Mouse (Mus musculus) liver, embryonic 14.5 days (tissue): ENCODE measurements at regions not wholly inside any gene's neighbourhood (a gene's known extent, or its start where the extent isn't known, plus 50 kb on each side); places are given as distances from the start of the nearest gene placed in this dataset.
"Not testable (repeated sequence)": the region's sequence is repeated elsewhere in the genome, so short reads cannot be mapped to it uniquely, and the experiment has no call there.

ENCODE experiments used
- ATAC-seq: fragments of 200-750 bp; cut with Nextera tagmentation; 2 replicates; pipeline ENCODE4 v1.8.0; 2017; ENCODE audit warnings: moderate number of reproducible peaks, mild to moderate bottlenecking, moderate library complexity; ENCODE audit not compliant: insufficient read depth
- DNase-seq, 3 experiments: peaks; one replicate each; pipeline ENCODE4 v3.0.0-alpha.2; 2012 to 2013; ENCODE audit warnings: low read depth in 3 of 3, low spot score in 3 of 3
- H3K27ac ChIP-seq: fragments of 300-500 bp; sonication (generic); 2 replicates; pipeline ENCODE4 v1.5.1; 2014; ENCODE audit warnings: moderate library complexity, mild to moderate bottlenecking, control low read depth, inconsistent platforms
- H3K27me3 ChIP-seq: fragments of 300-500 bp; sonication (generic); 2 replicates; pipeline ENCODE4 v1.6.1; 2014; ENCODE audit warnings: mild to moderate bottlenecking, low read length, moderate library complexity; ENCODE audit not compliant: control insufficient read depth, insufficient read depth
- H3K36me3 ChIP-seq: fragments of 300-500 bp; sonication (generic); replicated peaks from 2 replicates; pipeline ENCODE4 v1.6.1; 2014; ENCODE audit warnings: low read depth; ENCODE audit not compliant: control insufficient read depth, insufficient read depth
- H3K4me1 ChIP-seq, 2 experiments: fragments of 200-500 bp in 1 of 2; fragments of 300-500 bp in 1 of 2; sonication (generic) in 1 of 2; replicated peaks; 2 replicates each; pipeline ENCODE4 v1.6.1; 2012 to 2014; ENCODE audit warnings: antibody characterized with exemption in 1 of 2, inconsistent platforms in 1 of 2, low read length in 1 of 2; ENCODE audit not compliant: control insufficient read depth in 2 of 2, insufficient read depth in 2 of 2
- H3K4me2 ChIP-seq: fragments of 300-500 bp; sonication (generic); 2 replicates; pipeline ENCODE4 v1.6.1; 2014; ENCODE audit warnings: low read depth, mild to moderate bottlenecking, control low read depth, moderate library complexity
- H3K4me3 ChIP-seq, 2 experiments: fragments of 200-500 bp in 1 of 2; fragments of 300-500 bp in 1 of 2; sonication (generic) in 1 of 2; 2 replicates each; pipeline ENCODE4 v1.5.1; 2012 to 2014; ENCODE audit warnings: low read depth in 2 of 2, low read length in 2 of 2, mild to moderate bottlenecking in 2 of 2, control low read depth in 1 of 2, inconsistent platforms in 1 of 2, moderate library complexity in 1 of 2; ENCODE audit not compliant: insufficient read depth in 1 of 2
- H3K9ac ChIP-seq: fragments of 300-500 bp; sonication (generic); replicated peaks from 2 replicates; pipeline ENCODE4 v1.6.1; 2014; ENCODE audit warnings: mild to moderate bottlenecking, control low read depth, moderate library complexity
- H3K9me3 ChIP-seq: fragments of 300-500 bp; sonication (generic); 2 replicates; pipeline ENCODE4 v1.6.1; 2016; ENCODE audit warnings: low read length, mixed read lengths; ENCODE audit not compliant: control insufficient read depth
- CTCF ChIP-seq: IDR thresholded peaks from 2 replicates; pipeline ENCODE4 v1.5.1; 2016; ENCODE audit warnings: antibody characterized with exemption, low read depth, control low read depth
- EP300 ChIP-seq: IDR thresholded peaks from 2 replicates; pipeline ENCODE4 v1.6.1; 2016; ENCODE audit warnings: antibody characterized with exemption, low read depth
- WGBS: fragments of 180-500 bp; shearing (Covaris S2); extraction: QIAGEN DNeasy Blood & Tissue Kit; methylation state at CpG from one replicate; pipeline ENCODE4 v1.1.7; 2014; ENCODE audit not compliant: insufficient replicate concordance; 5-methylcytosine and 5-hydroxymethylcytosine counted together

DNA sequence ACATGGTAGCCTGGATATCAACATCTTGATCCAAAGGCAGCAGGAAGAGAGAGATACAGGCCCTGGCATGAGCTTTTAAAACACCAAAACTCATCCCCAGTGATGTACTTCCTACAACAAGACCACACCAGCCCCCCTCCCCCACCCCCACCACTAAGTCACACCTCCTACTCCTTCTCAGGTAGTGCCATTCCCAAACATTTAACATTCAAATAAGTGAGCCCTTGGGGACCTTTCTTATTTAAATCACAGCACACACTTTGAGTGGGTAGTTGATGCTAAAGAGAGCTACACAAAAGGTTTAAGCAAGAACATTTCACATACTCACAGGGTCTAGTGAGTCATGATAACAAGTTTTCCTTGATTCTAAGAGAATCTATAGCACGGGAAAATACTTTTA is 886.4 kb downstream of the Pla2g4a start:
- ATAC-seq: no peak
- Histone ChIP-seq H3K9ac (no peak overlapping the region), H3K9me3 (no peaks in the 10 kb centered on the region), H3K4me2 (no peak overlapping the region), H3K36me3 (no peaks in the 10 kb centered on the region), H3K4me3 (no peak overlapping the region), H3K4me1 (no peaks in the 10 kb centered on the region), H3K27me3 (no peaks in the 10 kb centered on the region), H3K27ac (no peak overlapping the region)
- TF ChIP-seq CTCF (no peak), EP300 (no peak)
- 29% methylated on average over 1 of the region's 1 CpGs for WGBS
- no peak for DNase-seq

DNA sequence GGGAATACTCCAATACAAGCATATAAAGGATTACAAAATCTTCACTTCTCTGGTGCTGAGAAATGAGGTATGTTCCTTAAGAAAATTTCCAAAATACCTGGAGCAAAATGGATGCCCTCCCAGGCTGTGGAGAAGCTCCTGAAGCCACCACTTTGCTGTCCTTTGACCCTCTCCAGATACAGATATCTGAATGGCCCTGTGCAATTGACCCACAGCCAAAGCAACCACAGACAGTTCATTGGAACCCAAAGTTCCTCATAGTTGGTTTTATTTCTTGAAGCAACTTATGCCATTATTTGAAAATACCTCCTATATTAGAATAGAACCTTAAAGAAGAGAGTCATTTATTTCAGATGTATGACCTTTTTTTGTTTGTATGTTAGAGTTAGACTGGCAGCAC is 891.5 kb downstream of the Pla2g4a start:
- no peak for ATAC-seq

GRCm38 (mm10) chr1:149063011-149063410 is 898.1 kb downstream of the Pla2g4a start:
- H3K9me3 ChIP-seq, H3K36me3 ChIP-seq, H3K27me3 ChIP-seq, DNase-seq, H3K27ac ChIP-seq, H3K9ac ChIP-seq, H3K4me1 ChIP-seq, ATAC-seq, H3K4me3 ChIP-seq, H3K4me2 ChIP-seq: not testable (repeated sequence)
- WGBS: 46% methylated on average over 3 of the region's 3 CpGs

More for the DNA sequence above, 891.5 kb downstream of the Pla2g4a start:
- no peak for DNase-seq
- Histone ChIP-seq H3K27ac (no peak overlapping the region), H3K36me3 (no peaks in the 10 kb centered on the region), H3K4me1 (no peaks in the 10 kb centered on the region), H3K9me3 (no peaks in the 10 kb centered on the region), H3K9ac (no peak overlapping the region), H3K27me3 (no peaks in the 10 kb centered on the region), H3K4me2 (no peak overlapping the region), H3K4me3 (no peak overlapping the region)
- TF ChIP-seq CTCF: no peak
- TF ChIP-seq EP300: no peak

- no peak for ATAC-seq
- Histone ChIP-seq H3K4me2 (no peak overlapping the region), H3K9me3 (no peaks in the 10 kb centered on the region), H3K27me3 (no peaks in the 10 kb centered on the region), H3K27ac (no peak overlapping the region), H3K4me3 (no peak overlapping the region), H3K4me1 (no peaks in the 10 kb centered on the region), H3K36me3 (no peaks in the 10 kb centered on the region), H3K9ac (no peak overlapping the region)
- 26% methylated on average over 3 of the region's 3 CpGs for WGBS
- TF ChIP-seq CTCF (no peak), EP300 (no peak)
- no peak for DNase-seq
Observed at GRCm38 (mm10) chr1:149038188-149038967, 922.7 kb downstream of the Pla2g4a start.

GRCm38 (mm10) chr1:149028316-149028715 is 932.8 kb downstream of the Pla2g4a start:
- TF ChIP-seq CTCF (no peak), EP300 (no peak)
- Histone ChIP-seq H3K4me3 (no peak overlapping the region), H3K4me1 (no peaks in the 10 kb centered on the region), H3K27me3 (no peaks in the 10 kb centered on the region), H3K4me2 (no peak overlapping the region), H3K36me3 (no peaks in the 10 kb centered on the region), H3K9ac (no peak overlapping the region), H3K27ac (no peak overlapping the region), H3K9me3 (no peaks in the 10 kb centered on the region)
- no peak for ATAC-seq
- WGBS: 61% methylated on average over 3 of the region's 3 CpGs
- DNase-seq: no peak
